Mouse (Mus musculus) limb, embryonic 14.5 days (tissue): Measurements from ENCODE around the gene Krt81. TPM values are rescaled to one million over a fixed set of nuclear protein-coding genes. Genes with fewer than 3 reads are reported as not detected.

Experiments
- ATAC-seq: fragments of 200-750 bp; cut with Nextera tagmentation; 2 replicates; pipeline ENCODE4 v1.8.0; 2017; ENCODE audit warnings: low read depth, moderate number of reproducible peaks, moderate TSS enrichment; ENCODE audit not compliant: low FRiP score
- DNase-seq: peaks from one replicate; pipeline ENCODE4 v3.0.0-alpha.2; 2015; ENCODE audit warnings: low spot score
- H3K27ac ChIP-seq: fragments of 300-500 bp; sonication (generic); replicated peaks from 2 replicates; pipeline ENCODE4 v1.5.1; 2014; ENCODE audit warnings: low read depth, mild to moderate bottlenecking, low read length, moderate library complexity, mixed read lengths
- H3K27me3 ChIP-seq: fragments of 300-500 bp; sonication (generic); 2 replicates; pipeline ENCODE4 v1.6.1; 2014; ENCODE audit warnings: low read length, mixed read lengths; ENCODE audit not compliant: control insufficient read depth, insufficient read depth
- H3K36me3 ChIP-seq: fragments of 300-500 bp; sonication (generic); 2 replicates; pipeline ENCODE4 v1.6.1; 2014; ENCODE audit warnings: mild to moderate bottlenecking, low read length, moderate library complexity, mixed read lengths; ENCODE audit not compliant: control insufficient read depth, insufficient read depth
- H3K4me1 ChIP-seq: fragments of 300-500 bp; sonication (generic); 2 replicates; pipeline ENCODE4 v1.6.1; 2014; ENCODE audit warnings: antibody characterized with exemption, low read length, mixed read lengths; ENCODE audit not compliant: control insufficient read depth, insufficient read depth
- H3K4me2 ChIP-seq: fragments of 300-500 bp; sonication (generic); replicated peaks from 2 replicates; pipeline ENCODE4 v1.6.1; 2014; ENCODE audit warnings: low read depth, mild to moderate bottlenecking, low read length, moderate library complexity; ENCODE audit not compliant: severe bottlenecking
- H3K4me3 ChIP-seq: fragments of 300-500 bp; sonication (generic); replicated peaks from 2 replicates; pipeline ENCODE4 v1.5.1; 2014; ENCODE audit warnings: low read length
- H3K9ac ChIP-seq: fragments of 300-500 bp; sonication (generic); 2 replicates; pipeline ENCODE4 v1.6.1; 2014; ENCODE audit warnings: mild to moderate bottlenecking, low read depth, low read length, moderate library complexity; ENCODE audit not compliant: severe bottlenecking
- H3K9me3 ChIP-seq: fragments of 300-500 bp; sonication (generic); 2 replicates; pipeline ENCODE4 v1.6.1; 2016; ENCODE audit warnings: low read length; ENCODE audit not compliant: control insufficient read depth
- POLR2A ChIP-seq: fragments of 200-500 bp; IDR thresholded peaks from 2 replicates; pipeline ENCODE4 v1.8.0; 2012; ENCODE audit warnings: inconsistent platforms, mild to moderate bottlenecking, moderate library complexity, borderline replicate concordance; ENCODE audit not compliant: insufficient read depth, insufficient read length; ENCODE audit errors: extremely low read depth
- WGBS: fragments of 180-500 bp; shearing (Covaris S2); extraction: QIAGEN DNeasy Blood & Tissue Kit; methylation state at CpG from one replicate; pipeline ENCODE4 v1.1.7; 2014; 5-methylcytosine and 5-hydroxymethylcytosine counted together
- polyA plus RNA-seq, 2 experiments: library from polyadenylated mRNA; depleted of rRNA in 1 of 2; stranded (reverse) in 1 of 2; unstranded in 1 of 2; fragments of >200 nt; fragmentation: Nextera tagmentation in 1 of 2; extraction: Ambion mirVana in 1 of 2; gene quantifications; 2 replicates each; pipeline versions ENCODE4 v1.2.1 to v1.2.3; 2012 to 2014

The Krt81 gene
- polyA plus RNA-seq, 2 experiments = not detected

DNA sequence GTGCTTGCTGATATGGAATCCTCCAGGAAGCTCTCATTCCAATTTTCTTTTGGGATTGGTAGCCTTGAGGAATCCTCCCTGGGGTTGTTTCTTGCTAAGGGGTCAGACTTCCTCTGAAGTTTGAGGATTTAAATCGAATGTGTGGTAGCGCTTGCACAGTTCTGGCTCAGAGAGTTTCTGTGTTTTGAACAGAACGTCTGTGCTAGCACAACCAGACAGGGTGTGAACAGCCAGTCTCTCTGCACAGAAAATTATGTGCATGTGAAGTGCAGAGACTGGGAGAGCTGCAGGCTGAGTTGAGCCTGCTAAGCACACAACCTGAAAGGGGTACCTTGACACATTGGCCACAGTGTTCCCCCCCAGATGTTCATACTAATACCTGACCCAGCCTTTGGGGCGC, 22.7 kb downstream of the Krt81 start:
- no peak overlapping the region for H3K4me2 ChIP-seq
- no peak overlapping the region for H3K9ac ChIP-seq
- H3K4me3 ChIP-seq = no peak overlapping the region
- peaks cover 10% of the 10 kb centered on the region; the same call in 1 of the 2 replicates for H3K27me3 ChIP-seq
- ATAC-seq (no peak), DNase-seq (no peak)
- no peak for TF ChIP-seq POLR2A
- H3K4me1 ChIP-seq = peaks cover 4% of the 10 kb centered on the region; the same call in 1 of the 2 replicates
- no peaks in the 10 kb centered on the region for H3K9me3 ChIP-seq
- H3K27ac ChIP-seq = no peak overlapping the region
- whole genome bisulfite sequencing = 69% methylated on average over 4 of the region's 4 CpGs
- no peaks in the 10 kb centered on the region for H3K36me3 ChIP-seq

DNA sequence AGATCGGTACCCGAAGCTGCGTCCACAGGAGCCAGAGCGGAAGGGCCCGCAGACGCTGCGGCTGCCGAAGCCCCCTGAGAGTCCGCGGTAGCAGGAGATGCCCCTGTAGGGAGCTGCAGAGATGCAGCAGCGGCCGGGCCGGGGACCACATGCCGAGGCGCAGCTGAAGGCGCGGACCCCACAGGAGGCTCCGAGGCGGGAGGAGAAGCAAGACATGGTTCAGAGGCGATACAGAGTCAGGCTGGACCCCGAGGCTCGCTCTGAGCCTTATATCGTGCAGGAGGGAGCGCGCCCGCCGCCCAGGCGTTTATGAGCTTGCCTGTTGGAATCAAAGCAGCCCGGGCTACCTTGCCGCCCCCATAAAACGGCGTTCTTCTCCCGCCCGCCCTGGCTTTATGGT, 25.0 kb downstream of the Krt81 start, which contains the start of gene Krt87:
Gene Krt87, minus strand, starts transcription at position 250 of the 400 bp plus-strand sequence.
- peak within 1 kb of the TSS; percentile 41 for H3K4me2 ChIP-seq
- ATAC-seq (no peak), DNase-seq (no peak)
- H3K4me1 ChIP-seq = peaks cover 4% of the 10 kb centered on the region; the same call in 1 of the 2 replicates
- H3K9me3 ChIP-seq = no peaks in the 10 kb centered on the region
- no peaks in the 10 kb centered on the region for H3K36me3 ChIP-seq
- WGBS = 1% methylated on average over 33 of the region's 34 CpGs
- no peak for TF ChIP-seq POLR2A
- H3K27me3 ChIP-seq = peaks cover 10% of the 10 kb centered on the region; the same call in 1 of the 2 replicates
- H3K4me3 ChIP-seq = peak within 1 kb of the TSS; percentile 29
- peak within 1 kb of the TSS; percentile 31; the same call in 1 of the 2 replicates for H3K9ac ChIP-seq
- H3K27ac ChIP-seq = peak within 1 kb of the TSS; percentile 58

DNA sequence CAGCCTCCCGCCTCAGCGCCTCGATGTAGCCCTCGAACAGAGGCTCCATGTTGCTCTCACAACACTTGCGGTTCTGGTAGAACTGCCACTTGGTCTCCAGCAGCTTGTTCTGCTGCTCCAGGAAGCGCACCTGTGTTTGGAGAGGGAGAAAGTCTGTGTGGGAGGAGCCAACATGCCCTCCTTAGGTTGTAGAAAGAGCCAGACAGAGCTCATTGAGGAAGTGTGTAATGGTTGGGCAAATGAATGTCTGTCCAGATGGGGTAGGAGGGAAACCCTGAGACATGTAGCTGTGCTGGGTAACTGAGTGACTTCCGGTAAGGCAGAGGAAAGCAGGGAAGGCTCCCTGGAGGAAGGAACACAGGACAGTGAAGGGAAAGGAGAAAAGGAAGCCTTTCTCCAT, 26.9 kb downstream of the Krt81 start:
- ATAC-seq = no peak
- no peaks in the 10 kb centered on the region for H3K9me3 ChIP-seq
- peaks cover 4% of the 10 kb centered on the region; the same call in 1 of the 2 replicates for H3K4me1 ChIP-seq
- no peak for DNase-seq
- H3K9ac ChIP-seq = no peak overlapping the region
- H3K27me3 ChIP-seq = peaks cover 10% of the 10 kb centered on the region; the same call in 1 of the 2 replicates
- no peak overlapping the region for H3K27ac ChIP-seq
- H3K4me3 ChIP-seq = no peak overlapping the region
- H3K36me3 ChIP-seq = no peaks in the 10 kb centered on the region
- TF ChIP-seq POLR2A = no peak
- 77% methylated on average over 7 of the region's 7 CpGs for WGBS
- H3K4me2 ChIP-seq = no peak overlapping the region

- ATAC-seq (no peak), DNase-seq (no peak)
- no peak for TF ChIP-seq POLR2A
- H3K4me2 ChIP-seq = no peak overlapping the region
- no peak overlapping the region for H3K27ac ChIP-seq
- no peak overlapping the region for H3K4me3 ChIP-seq
- H3K36me3 ChIP-seq = no peaks in the 10 kb centered on the region
- WGBS = 30% methylated on average over 5 of the region's 5 CpGs
- H3K9me3 ChIP-seq = no peaks in the 10 kb centered on the region
- H3K27me3 ChIP-seq = no peaks in the 10 kb centered on the region
- no peaks in the 10 kb centered on the region for H3K4me1 ChIP-seq
- H3K9ac ChIP-seq = no peak overlapping the region
Measured at GRCm38 (mm10) chr15:101424914-101425313, 38.6 kb downstream of the Krt81 start.

DNA sequence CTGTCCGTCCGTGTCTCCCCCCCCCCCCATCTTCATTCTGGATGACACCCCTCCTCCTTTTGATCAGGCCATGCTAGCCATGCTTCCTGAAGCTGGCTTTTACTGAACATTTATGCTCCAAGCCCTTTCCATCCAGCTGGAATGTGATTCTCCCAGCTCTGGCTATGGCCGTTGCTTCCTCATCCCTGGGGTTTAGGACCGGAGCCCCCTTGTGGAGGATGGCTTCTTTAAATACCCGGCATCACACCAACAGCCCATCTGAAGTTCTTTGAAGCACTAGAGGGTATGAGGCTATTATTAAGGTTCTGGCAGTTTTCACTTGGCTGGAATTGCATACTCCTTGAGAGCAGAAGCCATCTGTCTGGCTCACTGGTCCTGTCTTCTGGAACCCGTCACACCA, 42.6 kb downstream of the Krt81 start:
- no peaks in the 10 kb centered on the region for H3K27me3 ChIP-seq
- no peaks in the 10 kb centered on the region for H3K4me1 ChIP-seq
- no peak overlapping the region for H3K4me2 ChIP-seq
- TF ChIP-seq POLR2A = no peak
- H3K4me3 ChIP-seq = no peak overlapping the region
- 46% methylated on average over 6 of the region's 6 CpGs for WGBS
- no peak overlapping the region for H3K9ac ChIP-seq
- H3K9me3 ChIP-seq = no peaks in the 10 kb centered on the region
- H3K36me3 ChIP-seq = no peaks in the 10 kb centered on the region
- no peak overlapping the region for H3K27ac ChIP-seq
- no peak for ATAC-seq
- no peak for DNase-seq
